Mouse (Mus musculus) left cerebral cortex, postnatal 36 days (tissue): ENCODE results near the gene Gm10722. TPM values are rescaled to one million over a fixed set of nuclear protein-coding genes. Genes with fewer than 3 reads are reported as not detected.
"Not testable (repeated sequence)": the region's sequence is repeated elsewhere in the genome, so short reads cannot be mapped to it uniquely, and the experiment has no call there.

ENCODE experiments used
- DNase-seq, 2 experiments: peaks; one replicate each; pipeline ENCODE4 v3.0.0; 2021 to 2022; ENCODE audit warnings: low spot score in 2 of 2, mixed read lengths in 1 of 2
- intact Hi-C: fragments of 180-260 bp; cut with DNase I; formaldehyde crosslinking; loops from one replicate; pipeline ENCODE4 v1.15.1; 2025
- total RNA-seq, 2 experiments: library from RNA; stranded (reverse); gene quantifications; 2 replicates each; pipeline ENCODE4 v1.2.3; 2021

Gene Gm10722
- total RNA-seq = not detected

DNA sequence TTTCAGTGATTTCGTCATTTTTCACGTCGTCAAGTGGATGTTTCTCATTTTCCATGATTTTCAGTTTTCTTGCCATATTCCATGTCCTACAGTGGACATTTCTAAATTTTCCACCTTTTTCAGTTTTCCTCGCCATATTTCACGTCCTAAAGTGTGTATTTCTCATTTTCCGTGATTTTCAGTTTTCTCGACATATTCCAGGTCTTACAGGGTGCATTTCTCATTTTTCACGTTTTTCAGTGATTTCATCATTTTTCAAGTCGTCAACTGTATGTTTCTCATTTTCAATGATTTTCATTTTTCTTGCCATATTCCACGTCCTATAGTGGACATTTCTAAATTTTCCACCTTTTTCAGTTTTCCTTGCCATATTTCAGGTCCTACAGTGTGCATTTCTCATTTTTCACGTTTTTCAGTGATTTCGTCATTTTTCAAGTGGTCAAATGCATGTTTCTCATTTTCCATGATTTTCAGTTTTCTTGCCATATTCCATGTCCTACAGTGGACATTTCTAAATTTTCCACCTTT lies at the start of gene Gm10722:
TSS of gene Gm10722 (plus strand) at position 478 of the 528 bp plus-strand sequence.
- intact Hi-C loops = not testable (repeated sequence)

DNA sequence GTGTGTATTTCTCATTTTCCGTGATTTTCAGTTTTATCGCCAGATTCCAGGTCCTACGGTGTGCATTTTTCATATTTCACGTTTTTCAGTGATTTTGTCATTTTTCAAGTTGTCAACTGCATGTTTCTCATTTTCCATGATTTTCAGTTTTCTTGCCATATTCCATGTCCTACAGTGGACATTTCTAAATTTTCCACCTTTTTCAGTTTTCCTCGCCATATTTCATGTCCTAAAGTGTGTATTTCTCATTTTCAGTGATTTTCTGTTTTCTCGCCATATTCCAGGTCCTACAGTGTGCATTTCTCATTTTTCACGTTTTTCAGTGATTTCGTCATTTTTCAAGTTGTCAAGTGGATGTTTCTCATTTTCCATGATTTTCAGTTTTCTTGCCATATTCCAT lies 284 bp downstream of the Gm10722 start:
- DNase-seq = peak in 1 of 2 experiments; percentile 3
- intact Hi-C loops = not testable (repeated sequence)

More for the DNA sequence above, at the start of gene Gm10722:
- DNase-seq = peak in 1 of 2 experiments; percentile 23

DNA sequence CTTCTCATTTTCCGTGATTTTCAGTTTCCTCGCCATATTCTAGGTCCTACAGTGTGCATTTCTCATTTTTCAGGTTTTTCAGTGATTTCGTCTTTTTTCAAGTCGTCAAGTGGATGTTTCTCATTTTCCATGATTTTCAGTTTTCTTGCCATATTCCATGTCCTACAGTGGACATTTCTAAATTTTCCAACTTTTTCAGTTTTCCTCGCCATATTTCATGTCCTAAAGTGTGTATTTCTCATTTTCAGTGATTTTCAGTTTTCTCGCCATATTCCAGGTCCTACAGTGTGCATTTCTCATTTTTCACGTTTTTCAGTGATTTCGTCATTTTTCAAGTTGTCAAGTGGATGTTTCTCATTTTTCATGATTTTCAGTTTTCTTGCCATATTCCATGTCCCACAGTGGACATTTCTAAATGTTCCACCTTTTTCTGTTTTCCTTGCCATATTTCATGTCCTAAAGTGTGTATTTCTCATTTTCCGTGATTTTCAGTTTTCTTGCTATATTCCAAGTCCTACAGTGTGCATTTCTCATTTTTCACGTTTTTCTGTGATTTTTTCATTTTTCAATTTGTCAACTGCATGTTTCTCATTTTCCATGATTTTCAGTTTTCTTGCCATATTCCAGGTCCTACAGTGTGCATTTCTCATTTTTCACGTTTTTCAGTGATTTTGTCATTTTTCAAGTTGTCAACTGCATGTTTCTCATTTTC lies 1.4 kb downstream of the Gm10722 start:
- intact Hi-C loops = not testable (repeated sequence)
- DNase-seq = peak; percentile 78 to 91

DNA sequence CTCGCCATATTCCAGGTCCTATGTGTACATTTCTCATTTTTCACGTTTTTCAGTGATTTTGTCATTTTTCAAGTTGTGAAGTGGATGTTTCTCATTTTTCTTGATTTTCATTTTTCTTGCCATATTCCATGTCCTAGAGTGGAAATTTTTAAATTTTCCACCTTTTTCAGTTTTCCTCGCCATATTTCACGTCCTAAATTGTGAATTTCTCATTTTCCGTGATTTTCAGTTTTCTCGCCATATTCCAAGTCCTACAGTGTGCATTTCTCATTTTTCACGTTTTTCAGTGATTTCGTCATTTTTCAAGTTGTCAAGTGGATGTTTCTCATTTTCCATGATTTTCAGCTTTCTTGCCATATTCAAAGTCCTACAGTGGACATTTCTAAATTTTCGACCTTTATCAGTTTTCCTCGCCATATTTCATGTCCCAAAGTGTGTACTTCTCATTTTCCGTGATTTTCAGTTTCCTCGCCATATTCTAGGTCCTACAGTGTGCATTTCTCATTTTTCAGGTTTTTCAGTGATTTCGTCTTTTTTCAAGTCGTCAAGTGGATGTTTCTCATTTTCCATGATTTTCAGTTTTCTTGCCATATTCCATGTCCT lies 2.2 kb downstream of the Gm10722 start, which contains the start of gene Gm11168:
TSS of gene Gm11168 (plus strand) at position 553 of the 603 bp plus-strand sequence.
- DNase-seq, intact Hi-C loops: not testable (repeated sequence)

DNA sequence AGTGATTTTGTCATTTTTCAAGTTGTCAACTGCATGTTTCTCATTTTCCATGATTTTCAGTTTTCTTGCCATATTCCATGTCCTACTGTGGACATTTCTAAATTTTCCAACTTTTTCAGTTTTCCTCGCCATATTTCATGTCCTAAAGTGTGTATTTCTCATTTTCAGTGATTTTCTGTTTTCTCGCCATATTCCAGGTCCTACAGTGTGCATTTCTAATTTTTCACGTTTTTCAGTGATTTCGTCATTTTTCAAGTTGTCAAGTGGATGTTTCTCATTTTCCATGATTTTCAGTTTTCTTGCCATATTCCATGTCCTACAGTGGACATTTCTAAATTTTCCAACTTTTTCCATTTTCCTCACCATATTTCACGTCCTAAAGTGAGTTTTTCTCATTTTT lies 5.5 kb downstream of the Gm10722 start:
- intact Hi-C loops, DNase-seq: not testable (repeated sequence)

DNA sequence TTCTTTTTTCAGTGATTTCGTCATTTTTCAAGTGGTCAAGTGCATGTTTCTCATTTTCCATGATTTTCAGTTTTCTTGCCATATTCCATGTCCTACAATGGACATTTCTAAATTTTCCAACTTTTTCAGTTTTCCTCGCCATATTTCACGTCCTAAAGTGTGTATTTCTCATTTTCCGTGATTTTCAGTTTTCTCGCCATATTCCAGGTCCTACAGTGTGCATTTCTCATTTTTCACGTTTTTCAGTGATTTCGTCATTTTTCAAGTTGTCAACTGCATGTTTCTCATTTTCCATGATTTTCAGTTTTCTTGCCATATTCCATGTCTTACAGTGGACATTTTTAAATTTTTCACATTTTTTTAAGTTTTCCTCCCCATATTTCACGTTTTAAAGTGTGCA lies 5.9 kb downstream of the Gm10722 start:
- intact Hi-C loops = not testable (repeated sequence)
- DNase-seq = peak; percentile 69 to 94

DNA sequence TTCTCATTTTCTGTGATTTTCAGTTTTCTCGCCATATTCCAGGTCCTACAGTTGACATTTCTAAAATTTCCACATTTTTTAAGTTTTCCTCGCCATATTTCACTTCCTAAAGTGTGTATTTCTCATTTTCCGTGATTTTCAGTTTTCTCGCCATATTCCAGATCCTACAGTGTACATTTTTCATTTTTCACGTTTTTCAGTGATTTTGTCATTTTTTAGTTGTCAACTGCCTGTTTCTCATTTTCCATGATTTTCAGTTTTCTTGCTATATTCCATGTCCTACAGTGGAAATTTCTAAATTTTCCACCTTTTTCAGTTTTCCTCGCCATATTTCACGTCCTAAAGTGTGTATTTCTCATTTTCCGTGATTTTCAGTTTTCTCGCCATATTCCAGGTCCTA lies 6.5 kb downstream of the Gm10722 start:
- intact Hi-C loops, DNase-seq: not testable (repeated sequence)

DNA sequence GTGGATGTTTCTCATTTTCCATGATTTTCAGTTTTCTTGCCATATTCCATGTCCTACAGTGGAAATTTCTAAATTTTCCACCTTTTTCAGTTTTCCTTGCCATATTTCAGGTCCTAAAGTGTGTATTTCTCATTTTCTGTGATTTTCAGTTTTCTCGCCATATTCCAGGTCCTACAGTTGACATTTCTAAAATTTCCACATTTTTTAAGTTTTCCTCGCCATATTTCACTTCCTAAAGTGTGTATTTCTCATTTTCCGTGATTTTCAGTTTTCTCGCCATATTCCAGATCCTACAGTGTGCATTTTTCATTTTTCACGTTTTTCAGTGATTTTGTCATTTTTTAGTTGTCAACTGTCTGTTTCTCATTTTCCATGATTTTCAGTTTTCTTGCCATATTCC lies 8.6 kb downstream of the Gm10722 start:
- intact Hi-C loops, DNase-seq: not testable (repeated sequence)

DNA sequence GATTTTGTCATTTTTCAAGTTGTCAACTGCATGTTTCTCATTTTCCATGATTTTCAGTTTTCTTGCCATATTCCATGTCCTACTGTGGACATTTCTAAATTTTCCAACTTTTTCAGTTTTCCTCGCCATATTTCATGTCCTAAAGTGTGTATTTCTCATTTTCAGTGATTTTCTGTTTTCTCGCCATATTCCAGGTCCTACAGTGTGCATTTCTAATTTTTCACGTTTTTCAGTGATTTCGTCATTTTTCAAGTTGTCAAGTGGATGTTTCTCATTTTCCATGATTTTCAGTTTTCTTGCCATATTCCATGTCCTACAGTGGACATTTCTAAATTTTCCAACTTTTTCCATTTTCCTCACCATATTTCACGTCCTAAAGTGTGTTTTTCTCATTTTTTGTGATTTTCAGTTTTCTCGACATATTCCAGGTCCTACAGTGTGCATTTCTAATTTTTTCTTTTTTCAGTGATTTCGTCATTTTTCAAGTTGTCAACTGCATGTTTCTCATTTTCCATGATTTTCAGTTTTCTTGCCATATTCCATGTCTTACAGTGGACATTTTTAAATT lies 11.4 kb downstream of the Gm10722 start:
- intact Hi-C loops, DNase-seq: not testable (repeated sequence)

DNA sequence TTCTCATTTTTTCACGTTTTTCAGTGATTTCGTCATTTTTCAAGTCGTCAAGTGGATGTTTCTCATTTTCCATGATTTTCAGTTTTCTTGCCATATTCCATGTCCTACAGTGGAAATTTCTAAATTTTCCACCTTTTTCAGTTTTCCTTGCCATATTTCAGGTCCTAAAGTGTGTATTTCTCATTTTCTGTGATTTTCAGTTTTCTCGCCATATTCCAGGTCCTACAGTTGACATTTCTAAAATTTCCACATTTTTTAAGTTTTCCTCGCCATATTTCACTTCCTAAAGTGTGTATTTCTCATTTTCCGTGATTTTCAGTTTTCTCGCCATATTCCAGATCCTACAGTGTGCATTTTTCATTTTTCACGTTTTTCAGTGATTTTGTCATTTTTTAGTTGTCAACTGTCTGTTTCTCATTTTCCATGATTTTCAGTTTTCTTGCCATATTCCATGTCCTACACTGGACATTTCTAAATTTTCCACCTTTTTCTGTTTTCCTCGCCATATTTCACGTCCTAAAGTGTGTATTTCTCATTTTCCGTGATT lies 12.1 kb downstream of the Gm10722 start, which contains the start of gene Gm10721:
TSS of gene Gm10721 (plus strand) at position 408 of the 547 bp plus-strand sequence.
- DNase-seq, intact Hi-C loops: not testable (repeated sequence)

DNA sequence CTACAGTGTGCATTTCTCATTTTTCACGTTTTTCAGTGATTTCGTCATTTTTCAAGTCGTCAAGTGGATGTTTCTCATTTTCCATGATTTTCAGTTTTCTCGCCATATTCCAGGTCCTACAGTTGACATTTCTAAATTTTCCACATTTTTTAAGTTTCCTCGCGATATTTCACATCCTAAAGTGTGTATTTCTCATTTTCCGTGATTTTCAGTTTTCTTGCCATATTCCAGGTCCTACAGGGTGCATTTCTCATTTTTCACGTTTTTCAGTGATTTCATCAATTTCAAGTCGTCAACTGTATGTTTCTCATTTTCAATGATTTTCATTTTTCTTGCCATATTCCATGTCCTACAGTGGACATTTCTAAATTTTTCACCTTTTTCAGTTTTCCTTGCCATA lies 14.6 kb downstream of the Gm10722 start, which contains the start of gene Gm10720:
TSS of gene Gm10720 (plus strand) at position 301 of the 400 bp plus-strand sequence.
- intact Hi-C loops, DNase-seq: not testable (repeated sequence)

DNA sequence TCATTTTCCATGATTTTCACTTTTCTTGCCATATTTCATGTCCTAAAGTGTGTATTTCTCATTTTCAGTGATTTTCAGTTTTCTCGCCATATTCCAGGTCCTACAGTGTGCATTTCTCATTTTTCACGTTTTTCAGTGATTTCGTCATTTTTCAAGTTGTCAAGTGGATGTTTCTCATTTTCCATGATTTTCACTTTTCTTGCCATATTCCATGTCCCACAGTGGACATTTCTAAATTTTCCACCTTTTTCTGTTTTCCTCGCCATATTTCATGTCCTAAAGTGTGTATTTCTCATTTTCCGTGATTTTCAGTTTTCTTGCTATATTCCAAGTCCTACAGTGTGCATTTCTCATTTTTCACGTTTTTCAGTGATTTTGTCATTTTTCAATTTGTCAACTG lies 15.2 kb downstream of the Gm10722 start:
- intact Hi-C loops, DNase-seq: not testable (repeated sequence)

DNA sequence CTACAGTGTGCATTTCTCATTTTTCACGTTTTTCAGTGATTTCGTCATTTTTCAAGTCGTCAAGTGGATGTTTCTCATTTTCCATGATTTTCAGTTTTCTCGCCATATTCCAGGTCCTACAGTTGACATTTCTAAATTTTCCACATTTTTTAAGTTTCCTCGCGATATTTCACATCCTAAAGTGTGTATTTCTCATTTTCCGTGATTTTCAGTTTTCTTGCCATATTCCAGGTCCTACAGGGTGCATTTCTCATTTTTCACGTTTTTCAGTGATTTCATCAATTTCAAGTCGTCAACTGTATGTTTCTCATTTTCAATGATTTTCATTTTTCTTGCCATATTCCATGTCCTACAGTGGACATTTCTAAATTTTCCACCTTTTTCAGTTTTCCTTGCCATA lies 16.4 kb downstream of the Gm10722 start, which contains the start of gene Gm10719:
TSS of gene Gm10719 (plus strand) at position 301 of the 400 bp plus-strand sequence.
- DNase-seq, intact Hi-C loops: not testable (repeated sequence)

DNA sequence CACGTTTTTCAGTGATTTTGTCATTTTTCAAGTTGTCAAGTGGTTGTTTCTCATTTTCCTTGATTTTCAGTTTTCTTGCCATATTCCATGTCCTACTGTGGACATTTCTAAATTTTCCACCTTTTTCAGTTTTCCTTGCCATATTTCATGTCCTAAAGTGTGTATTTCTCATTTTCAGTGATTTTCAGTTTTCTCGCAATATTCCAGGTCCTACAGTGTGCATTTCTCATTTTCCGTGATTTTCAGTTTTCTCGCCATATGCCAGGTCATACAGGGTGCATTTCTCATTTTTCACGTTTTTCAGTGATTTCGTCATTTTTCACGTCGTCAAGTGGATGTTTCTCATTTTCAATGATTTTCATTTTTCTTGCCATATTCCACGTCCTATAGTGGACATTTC lies 18.2 kb downstream of the Gm10722 start:
- DNase-seq, intact Hi-C loops: not testable (repeated sequence)

DNA sequence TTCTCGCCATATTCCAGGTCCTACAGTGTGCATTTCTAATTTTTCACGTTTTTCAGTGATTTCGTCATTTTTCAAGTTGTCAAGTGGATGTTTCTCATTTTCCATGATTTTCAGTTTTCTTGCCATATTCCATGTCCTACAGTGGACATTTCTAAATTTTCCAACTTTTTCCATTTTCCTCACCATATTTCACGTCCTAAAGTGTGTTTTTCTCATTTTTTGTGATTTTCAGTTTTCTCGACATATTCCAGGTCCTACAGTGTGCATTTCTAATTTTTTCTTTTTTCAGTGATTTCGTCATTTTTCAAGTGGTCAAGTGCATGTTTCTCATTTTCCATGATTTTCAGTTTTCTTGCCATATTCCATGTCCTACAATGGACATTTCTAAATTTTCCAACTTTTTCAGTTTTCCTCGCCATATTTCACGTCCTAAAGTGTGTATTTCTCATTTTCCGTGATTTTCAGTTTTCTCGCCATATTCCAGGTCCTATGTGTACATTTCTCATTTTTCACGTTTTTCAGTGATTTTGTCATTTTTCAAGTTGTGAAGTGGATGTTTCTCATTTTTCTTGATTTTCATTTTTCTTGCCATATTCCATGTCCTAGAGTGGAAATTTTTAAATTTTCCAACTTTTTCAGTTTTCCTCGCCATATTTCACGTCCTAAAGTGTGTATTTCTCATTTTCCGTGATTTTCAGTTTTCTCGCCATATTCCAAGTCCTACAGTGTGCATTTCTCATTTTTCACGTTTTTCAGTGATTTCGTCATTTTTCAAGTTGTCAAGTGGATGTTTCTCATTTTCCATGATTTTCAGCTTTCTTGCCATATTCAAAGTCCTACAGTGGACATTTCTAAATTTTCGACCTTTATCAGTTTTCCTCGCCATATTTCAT lies 19.4 kb downstream of the Gm10722 start:
- DNase-seq = peak in 1 of 2 experiments; percentile 10
- intact Hi-C loops = not testable (repeated sequence)

DNA sequence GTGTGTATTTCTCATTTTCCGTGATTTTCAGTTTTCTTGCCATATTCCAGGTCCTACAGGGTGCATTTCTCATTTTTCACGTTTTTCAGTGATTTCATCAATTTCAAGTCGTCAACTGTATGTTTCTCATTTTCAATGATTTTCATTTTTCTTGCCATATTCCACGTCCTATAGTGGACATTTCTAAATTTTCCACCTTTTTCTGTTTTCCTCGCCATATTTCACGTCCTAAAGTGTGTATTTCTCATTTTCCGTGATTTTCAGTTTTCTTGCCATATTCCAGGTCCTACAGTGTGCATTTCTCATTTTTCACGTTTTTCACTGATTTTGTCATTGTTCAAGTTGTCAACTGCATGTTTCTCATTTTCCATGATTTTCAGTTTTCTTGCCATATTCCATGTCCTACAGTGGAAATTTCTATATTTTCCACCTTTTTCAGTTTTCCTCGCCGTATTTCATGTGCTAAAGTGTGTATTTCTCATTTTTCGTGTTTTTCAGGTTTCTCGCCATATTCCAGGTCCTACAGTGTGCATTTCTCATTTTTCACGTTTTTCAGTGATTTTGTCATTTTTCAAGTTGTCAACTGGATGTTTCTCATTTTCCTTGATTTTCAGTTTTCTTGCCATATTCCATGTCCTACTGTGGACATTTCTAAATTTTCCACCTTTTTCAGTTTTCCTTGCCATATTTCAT lies 21.7 kb downstream of the Gm10722 start:
- DNase-seq = peak in 1 of 2 experiments; percentile 44
- intact Hi-C loops = not testable (repeated sequence)

DNA sequence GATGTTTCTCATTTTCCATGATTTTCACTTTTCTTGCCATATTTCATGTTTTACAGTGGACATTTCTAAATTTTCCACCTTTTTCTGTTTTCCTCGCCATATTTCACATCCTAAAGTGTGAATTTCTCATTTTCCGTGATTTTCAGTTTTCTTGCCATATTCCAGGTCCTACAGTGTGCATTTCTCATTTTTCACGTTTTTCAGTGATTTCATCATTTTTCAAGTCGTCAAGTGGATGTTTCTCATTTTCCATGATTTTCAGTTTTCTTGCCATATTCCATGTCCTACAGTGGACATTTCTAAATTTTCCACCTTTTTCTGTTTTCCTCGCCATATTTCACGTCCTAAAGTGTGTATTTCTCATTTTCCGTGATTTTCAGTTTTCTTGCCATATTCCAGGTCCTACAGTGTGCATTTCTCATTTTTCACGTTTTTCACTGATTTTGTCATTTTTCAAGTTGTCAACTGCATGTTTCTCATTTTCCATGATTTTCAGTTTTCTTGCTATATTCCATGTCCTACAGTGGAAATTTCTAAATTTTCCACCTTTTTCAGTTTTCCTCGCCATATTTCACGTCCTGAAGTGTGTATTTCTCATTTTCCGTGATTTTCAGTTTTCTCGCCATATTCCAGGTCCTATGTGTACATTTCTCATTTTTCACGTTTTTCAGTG lies 22.7 kb downstream of the Gm10722 start, which contains the start of gene Gm10718:
TSS of gene Gm10718 (plus strand) at position 236 of the 673 bp plus-strand sequence.
- intact Hi-C loops, DNase-seq: not testable (repeated sequence)
